Mouse (Mus musculus): ENCODE results near the gene Aes. TPM values are rescaled to one million over a fixed set of nuclear protein-coding genes. Genes with fewer than 3 reads are reported as not detected.

The Aes gene
- polyA plus RNA-seq, 1 experiment = 877 TPM

- DNase-seq (ENCODE audit: low read depth) = no peak
Observed at GRCm38 (mm10) chr10:81544296-81545160, 14.8 kb upstream of the Aes start.

GRCm38 (mm10) chr10:81545161-81545747 is 14.0 kb upstream of the Aes start, which contains the start of gene Gna11:
Gna11 (minus strand) TSS chr10:81545190.
- DNase-seq (ENCODE audit: low read depth) = no peak

- DNase-seq (ENCODE audit: low read depth) = no peak
Observed at GRCm38 (mm10) chr10:81546332-81546731, 13.0 kb upstream of the Aes start.

- no peak for DNase-seq (ENCODE audit: low read depth)
Observed at GRCm38 (mm10) chr10:81546788-81547571, 12.3 kb upstream of the Aes start.

GRCm38 (mm10) chr10:81548944-81549343 is 10.3 kb upstream of the Aes start:
- no peak for DNase-seq (ENCODE audit: low read depth)

- DNase-seq (ENCODE audit: low read depth) = no peak
Observed at GRCm38 (mm10) chr10:81550257-81550656, 9.0 kb upstream of the Aes start.

GRCm38 (mm10) chr10:81551597-81552102 is 7.6 kb upstream of the Aes start:
- DNase-seq (ENCODE audit: low read depth) = no peak

GRCm38 (mm10) chr10:81553232-81553631 is 6.1 kb upstream of the Aes start:
- no peak for DNase-seq (ENCODE audit: low read depth)

GRCm38 (mm10) chr10:81553807-81554755 is 5.2 kb upstream of the Aes start:
- DNase-seq (ENCODE audit: low read depth) = no peak

- no peak for DNase-seq (ENCODE audit: low read depth)
Observed at GRCm38 (mm10) chr10:81556282-81556681, 3.0 kb upstream of the Aes start.

- no peak for DNase-seq (ENCODE audit: low read depth)
Observed at GRCm38 (mm10) chr10:81557491-81557890, 1.8 kb upstream of the Aes start.

- DNase-seq (ENCODE audit: low read depth) = no peak
Observed at GRCm38 (mm10) chr10:81559627-81560539, 595 bp downstream of the Aes start.

- DNase-seq (ENCODE audit: low read depth) = no peak
Observed at GRCm38 (mm10) chr10:81560719-81561459, 1.6 kb downstream of the Aes start.

- DNase-seq (ENCODE audit: low read depth) = no peak
Observed at GRCm38 (mm10) chr10:81562411-81562810, 3.1 kb downstream of the Aes start.

GRCm38 (mm10) chr10:81563481-81563880 is 4.2 kb downstream of the Aes start:
- DNase-seq (ENCODE audit: low read depth) = no peak

GRCm38 (mm10) chr10:81564216-81564615 is 4.9 kb downstream of the Aes start:
- no peak for DNase-seq (ENCODE audit: low read depth)

GRCm38 (mm10) chr10:81564734-81565133 is 5.4 kb downstream of the Aes start:
- no peak for DNase-seq (ENCODE audit: low read depth)

GRCm38 (mm10) chr10:81565257-81566228 is 6.3 kb downstream of the Aes start:
- DNase-seq (ENCODE audit: low read depth) = no peak

All from gonadal fat pad, adult 2 months (tissue).